Mouse (Mus musculus) myocyte (in vitro differentiated cells): ENCODE results near the gene Gm10142. TPM values are rescaled to one million over a fixed set of nuclear protein-coding genes. Genes with fewer than 3 reads are reported as not detected.
"Not testable (repeated sequence)": the region's sequence is repeated elsewhere in the genome, so short reads cannot be mapped to it uniquely, and the experiment has no call there.

Experiments used
- H3K27me3 ChIP-seq: one replicate; pipeline ENCODE4 v1.6.1; 2011; ENCODE audit not compliant: control insufficient read depth, insufficient read depth, insufficient read length
- H3K36me3 ChIP-seq: one replicate; pipeline ENCODE4 v1.6.1; 2011; ENCODE audit not compliant: control insufficient read depth, insufficient read depth
- H3K4me2 ChIP-seq: one replicate; pipeline ENCODE4 v1.6.1; 2011; ENCODE audit warnings: low read depth, control low read depth
- H3K4me3 ChIP-seq: one replicate; pipeline ENCODE4 v1.5.1; 2011; ENCODE audit warnings: mild to moderate bottlenecking, control low read depth, moderate library complexity
- H3K79me2 ChIP-seq: one replicate; pipeline ENCODE4 v1.6.1; 2011; ENCODE audit not compliant: control insufficient read depth, insufficient read depth
- H3ac ChIP-seq: one replicate; pipeline ENCODE4 v1.6.1; 2011; ENCODE audit not compliant: control insufficient read depth, insufficient read length
- CEBPB ChIP-seq: IDR thresholded peaks from 2 replicates; pipeline ENCODE4 v1.6.1; 2011; ENCODE audit warnings: mild to moderate bottlenecking, moderate library complexity; ENCODE audit not compliant: poor library complexity, insufficient read depth, severe bottlenecking
- MAX ChIP-seq: IDR thresholded peaks from one replicate; pipeline ENCODE4 v1.6.1; 2011; ENCODE audit warnings: low read depth, mild to moderate bottlenecking, control low read depth
- MYOD1 ChIP-seq, 3 experiments: IDR thresholded peaks; one replicate each; pipeline ENCODE4 v1.6.1; 2011; ENCODE audit warnings: control low read depth in 2 of 3, low read depth in 2 of 3, mild to moderate bottlenecking in 2 of 3, moderate library complexity in 1 of 3; ENCODE audit not compliant: insufficient read length in 2 of 3, control insufficient read depth in 1 of 3
- MYOG ChIP-seq, 3 experiments: IDR thresholded peaks; one replicate each; pipeline ENCODE4 v1.6.1; 2011; ENCODE audit warnings: control low read depth in 2 of 3, low read depth in 2 of 3, mild to moderate bottlenecking in 2 of 3; ENCODE audit not compliant: insufficient read length in 2 of 3, control insufficient read depth in 1 of 3, insufficient read depth in 1 of 3
- POLR2AphosphoS2 ChIP-seq: IDR thresholded peaks from one replicate; pipeline ENCODE4 v1.6.1; 2011; ENCODE audit warnings: low read depth, control low read depth; ENCODE audit not compliant: insufficient read length
- REST ChIP-seq: IDR thresholded peaks from one replicate; pipeline ENCODE4 v1.6.1; 2011; ENCODE audit warnings: mild to moderate bottlenecking, control low read depth, moderate library complexity; ENCODE audit not compliant: insufficient read depth, insufficient read length
- TCF12 ChIP-seq: IDR thresholded peaks from one replicate; pipeline ENCODE4 v1.6.1; 2011; ENCODE audit warnings: mild to moderate bottlenecking, control low read depth; ENCODE audit not compliant: poor library complexity, insufficient read depth, severe bottlenecking
- polyA plus RNA-seq: library from polyadenylated mRNA; unstranded; fragments of >200 nt; fragmentation: generic; extraction: Trizol; gene quantifications from one replicate; pipeline ENCODE4 v1.2.1, GENCODE M21; 2012; ENCODE audit warnings: missing spikeins

The Gm10142 gene
- polyA plus RNA-seq, 1 experiment: not detected

GRCm38 (mm10) chr10:77753448-77753847 lies 37.8 kb downstream of the Gm10142 start:
- Histone ChIP-seq H3K36me3 (no peaks in the 10 kb centered on the region), H3ac (no peak overlapping the region), H3K79me2 (no peaks in the 10 kb centered on the region), H3K4me2 (no peak overlapping the region), H3K4me3 (no peak overlapping the region), H3K27me3 (peaks cover 6% of the 10 kb centered on the region)
- TF ChIP-seq MAX: no peak
- TF ChIP-seq TCF12: no peak
- TF ChIP-seq MYOD1 (IDR thresholded peaks at IDR 0.05; ENCODE audit: control insufficient read depth in 1 of 3, insufficient read length in 2 of 3, low read depth in 2 of 3): no peak
- no peak for TF ChIP-seq REST
- no peak for TF ChIP-seq MYOG (IDR thresholded peaks at IDR 0.05; ENCODE audit: control insufficient read depth in 1 of 3, insufficient read depth in 1 of 3, insufficient read length in 2 of 3, low read depth in 2 of 3)
- no peak for TF ChIP-seq CEBPB
- no peak for TF ChIP-seq POLR2AphosphoS2

GRCm38 (mm10) chr10:77759582-77759981 lies 44.0 kb downstream of the Gm10142 start, which contains the start of gene Gm3233:
TSS of gene Gm3233 (minus strand) at chr10:77759682.
- not testable (repeated sequence) for H3K27me3 ChIP-seq, H3K4me3 ChIP-seq, H3ac ChIP-seq, H3K36me3 ChIP-seq, H3K4me2 ChIP-seq, H3K79me2 ChIP-seq

Other genes starting within 250 kb of the Gm10142 start
- gene Fam207a, start 200.0 kb upstream of the Gm10142 start, polyA plus RNA-seq: 34.4 TPM
- 1.3 TPM for gene Itgb2, start 185.6 kb upstream of the Gm10142 start, polyA plus RNA-seq
- gene Pttg1ip, start 134.1 kb upstream of the Gm10142 start, polyA plus RNA-seq: 237 TPM
- 127 TPM for gene Sumo3, start 109.7 kb upstream of the Gm10142 start, polyA plus RNA-seq
- 8.8 TPM for gene Gm49325, start 109.6 kb upstream of the Gm10142 start, polyA plus RNA-seq
- 181 TPM for gene Ube2g2, start 93.5 kb upstream of the Gm10142 start, polyA plus RNA-seq
- gene Tspear, start 29.2 kb upstream of the Gm10142 start, polyA plus RNA-seq: not detected
- gene Gm19402, start 25.1 kb upstream of the Gm10142 start, polyA plus RNA-seq: not detected
- gene Gm9508, start 18.6 kb upstream of the Gm10142 start, polyA plus RNA-seq: not detected
- not detected for gene Gm10272, start 9.2 kb upstream of the Gm10142 start, polyA plus RNA-seq
- not detected for gene Gm10024, start 4.3 kb upstream of the Gm10142 start, polyA plus RNA-seq
- not detected for gene Krtap12-1, start 4.8 kb downstream of the Gm10142 start, polyA plus RNA-seq
- gene Gm10100, start 10.7 kb downstream of the Gm10142 start, polyA plus RNA-seq: not detected
- not detected for gene Gm18596, start 26.8 kb downstream of the Gm10142 start, polyA plus RNA-seq
- gene Gm9736, start 35.5 kb downstream of the Gm10142 start, polyA plus RNA-seq: not detected
- gene Gm3233, start 43.9 kb downstream of the Gm10142 start, polyA plus RNA-seq: not detected
- not detected for gene Gm3238, start 55.5 kb downstream of the Gm10142 start, polyA plus RNA-seq
- gene Gm7138, start 61.1 kb downstream of the Gm10142 start, polyA plus RNA-seq: not detected
- not detected for gene Gm3250, start 66.7 kb downstream of the Gm10142 start, polyA plus RNA-seq
- gene Gm7137, start 72.4 kb downstream of the Gm10142 start, polyA plus RNA-seq: not detected
- not detected for gene Gm9639, start 79.3 kb downstream of the Gm10142 start, polyA plus RNA-seq
- not detected for gene Gm19668, start 83.3 kb downstream of the Gm10142 start, polyA plus RNA-seq
- not detected for gene Gm9507, start 96.0 kb downstream of the Gm10142 start, polyA plus RNA-seq
- not detected for gene Gm2696, start 98.9 kb downstream of the Gm10142 start, polyA plus RNA-seq
- not detected for gene Krtap10-4, start 111.3 kb downstream of the Gm10142 start, polyA plus RNA-seq
- not detected for gene Krtap10-10, start 120.1 kb downstream of the Gm10142 start, polyA plus RNA-seq
- not detected for gene Gm36176, start 131.0 kb downstream of the Gm10142 start, polyA plus RNA-seq
- gene Gm10318, start 137.1 kb downstream of the Gm10142 start, polyA plus RNA-seq: not detected
- gene Gm3285, start 146.2 kb downstream of the Gm10142 start, polyA plus RNA-seq: not detected
- gene Lrrc3, start 186.7 kb downstream of the Gm10142 start, polyA plus RNA-seq: 0.01 TPM